Mouse (Mus musculus) CH12.LX (cell line): ENCODE results near the gene Rnf182.

Source experiments
- CTCF ChIP-seq, 2 experiments: IDR thresholded peaks in 1 of 2; conservative IDR thresholded peaks in 1 of 2; 2 replicates each; pipeline ENCODE4 v1.5.1; 2011 to 2012; ENCODE audit warnings: low read depth in 2 of 2, low read length in 2 of 2, improper control_type of control experiment in 1 of 2, inconsistent platforms in 1 of 2, mild to moderate bottlenecking in 1 of 2, moderate library complexity in 1 of 2
- MEF2A ChIP-seq: IDR thresholded peaks from 2 replicates; pipeline ENCODE4 v1.6.1; 2014; ENCODE audit warnings: low read depth, mild to moderate bottlenecking, inconsistent platforms, low read length, improper control_type of control experiment, borderline replicate concordance
- POLR2A ChIP-seq: IDR thresholded peaks from 2 replicates; pipeline ENCODE4 v1.6.1; 2011; ENCODE audit warnings: low read depth, mild to moderate bottlenecking, improper control_type of control experiment, low read length

DNA sequence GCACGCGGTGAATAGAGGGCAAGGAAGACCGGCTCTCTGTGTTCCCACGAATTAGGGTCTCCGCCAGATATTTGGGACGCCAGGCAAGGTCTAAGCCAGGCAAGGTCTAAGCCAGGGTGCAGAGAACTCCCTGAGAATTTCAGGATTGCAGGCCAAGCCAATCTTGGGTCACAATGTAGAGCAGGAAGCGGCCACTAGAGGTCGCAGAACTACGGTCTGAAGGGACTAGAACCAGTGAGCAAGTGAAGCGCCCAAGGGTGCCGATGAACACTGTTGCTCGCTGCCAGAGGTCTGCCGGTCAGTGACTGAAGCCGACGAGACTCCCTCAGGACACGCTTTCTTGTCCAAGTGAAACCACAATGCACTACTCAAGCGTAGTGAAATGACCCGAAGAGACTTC lies 35.8 kb upstream of the Rnf182 start:
- TF ChIP-seq CTCF (conservative IDR thresholded peaks at IDR 0.05 in 1 of 2, IDR thresholded peaks at IDR 0.05 in 1 of 2; ENCODE audit: low read depth in 2 of 2, low read length in 2 of 2) (peak; percentile 78 to 81), POLR2A (no peak), MEF2A (no peak)
